In the genomic region with DNA sequence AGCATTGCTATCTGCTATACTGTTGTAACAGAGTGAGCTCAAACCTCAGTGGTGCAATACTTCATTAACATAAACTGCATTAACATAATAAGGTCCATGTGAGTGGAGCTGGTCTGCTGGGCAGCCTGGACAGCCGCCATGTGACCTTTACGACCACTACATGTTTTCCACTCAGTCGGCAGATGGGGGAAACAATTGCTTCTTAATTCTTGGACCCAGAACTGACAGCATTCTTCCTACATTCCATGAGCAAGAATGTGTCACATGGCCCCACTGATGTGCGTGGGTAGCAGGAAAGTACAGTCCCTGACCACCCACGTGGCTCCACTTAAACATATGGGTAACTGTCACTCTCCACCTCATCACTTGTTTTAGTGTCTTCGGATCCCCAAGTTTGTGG, we compare ENCODE assay signal across 12 mouse cellular contexts.
DNase-seq lines count a peak whose midpoint lies in the region; ATAC-seq lines count a peak whose summit lies in the region.
"Had no signal": no experiment of that assay in that cellular context is flagged by ENCODE, and none has a peak within 500 bp of the region (broad histone marks: within the 10 kb centered on the region; RNA-seq: fewer than 3 reads in every experiment).

No protein-coding gene starts in this region.

- no peaks in the 10 kb centered on the region for H3K27me3 ChIP-seq in kidney, embryonic 16.5 days (ENCODE audit: insufficient read depth, low read length)
- no peaks in the 10 kb centered on the region for H3K27me3 ChIP-seq in kidney, embryonic 14.5 days (ENCODE audit: control insufficient read depth, insufficient read depth, low read length)
- H3K27me3 ChIP-seq: stomach, embryonic 15.5 days had no signal

- no peak overlapping the region for H3K9ac ChIP-seq in kidney, embryonic 16.5 days (replicated peaks; ENCODE audit: low read length)
- no peak overlapping the region for H3K9ac ChIP-seq in kidney, embryonic 14.5 days (ENCODE audit: low read depth, low read length)
- H3K9ac ChIP-seq: stomach, embryonic 15.5 days had no signal

- DNase-seq in MN1 (ENCODE audit: low spot score) = peak; percentile 23
- DNase-seq in brain, adult 2 months (ENCODE audit: low read depth, low spot score) = peak; percentile 72
- DNase-seq in layer of hippocampus, adult 9-10 months (ENCODE audit: low spot score) = peak; percentile 57
- no peak for DNase-seq in gastrocnemius, postnatal 36 days
- DNase-seq in heart, adult 9 months (ENCODE audit: low spot score in 2 of 2) = no peak
- DNase-seq: adrenal gland, adult 8-10 months; cerebellum, adult 8-10 months had no signal

- 0 out of 2 replicates have a peak, but pooled peaks cover 3% of the 10 kb centered on the region for H3K4me1 ChIP-seq in kidney, embryonic 16.5 days (ENCODE audit: insufficient read depth, low read length)
- peaks cover 7% of the 10 kb centered on the region; the same call in 1 of the 2 replicates for H3K4me1 ChIP-seq in kidney, embryonic 14.5 days (ENCODE audit: control insufficient read depth, insufficient read depth, low read length)
- H3K4me1 ChIP-seq: stomach, embryonic 15.5 days had no signal

- no peaks in the 10 kb centered on the region for H3K9me3 ChIP-seq in kidney, embryonic 16.5 days (ENCODE audit: low read length)
- no peaks in the 10 kb centered on the region for H3K9me3 ChIP-seq in kidney, embryonic 14.5 days (ENCODE audit: control insufficient read depth, low read length)
- H3K9me3 ChIP-seq: stomach, embryonic 15.5 days had no signal

- peak; percentile 49; the same call in 1 of the 2 replicates for ATAC-seq in kidney, embryonic 16.5 days (ENCODE audit: low FRiP score, low TSS enrichment)
- no peak for ATAC-seq in kidney, embryonic 14.5 days (ENCODE audit: low FRiP score, low TSS enrichment)
- ATAC-seq in megakaryocyte progenitor cell, adult 5-6 weeks (replicated peaks; ENCODE audit: poor library complexity) = no peak

- H3K27ac ChIP-seq in kidney, embryonic 16.5 days (ENCODE audit: low read length) = no peak overlapping the region
- H3K27ac ChIP-seq in kidney, embryonic 14.5 days (ENCODE audit: low read depth, low read length) = no peak overlapping the region
- H3K27ac ChIP-seq: stomach, embryonic 15.5 days had no signal

- H3K4me3 ChIP-seq in kidney, embryonic 16.5 days (ENCODE audit: low read length) = no peak overlapping the region
- no peak overlapping the region for H3K4me3 ChIP-seq in kidney, embryonic 14.5 days (ENCODE audit: low read length)
- H3K4me3 ChIP-seq: erythroblast, embryonic 14.5 days; stomach, embryonic 15.5 days had no signal

- intact Hi-C loops in gastrocnemius, postnatal 36 days (cut with DNase I) = no loop called here

- H3K4me2 ChIP-seq in kidney, embryonic 16.5 days (replicated peaks; ENCODE audit: low read depth, low read length) = no peak overlapping the region
- H3K4me2 ChIP-seq in kidney, embryonic 14.5 days (replicated peaks; ENCODE audit: low read depth, low read length) = no peak overlapping the region
- H3K4me2 ChIP-seq: stomach, embryonic 15.5 days had no signal

- no peaks in the 10 kb centered on the region for H3K36me3 ChIP-seq in kidney, embryonic 16.5 days (ENCODE audit: insufficient read depth, low read length)
- H3K36me3 ChIP-seq in kidney, embryonic 14.5 days (ENCODE audit: control insufficient read depth, insufficient read depth, low read length) = no peaks in the 10 kb centered on the region
- H3K36me3 ChIP-seq: stomach, embryonic 15.5 days had no signal

- WGBS in kidney, embryonic 16.5 days = 46% methylated on average over 6 of the region's 6 CpGs
- WGBS in kidney, embryonic 14.5 days = 56% methylated on average over 6 of the region's 6 CpGs

Comparison
In these comparisons a context has a peak if more than half of its experiments do, and no peak if none do; other contexts are left out.
1. DNase-seq: peak in MN1 (single experiment), brain, adult 2 months (single experiment) and layer of hippocampus, adult 9-10 months (single experiment); none in gastrocnemius, postnatal 36 days (0 of 2) and heart, adult 9 months (0 of 2).